Mouse (Mus musculus) hindbrain, embryonic 14.5 days (tissue): Measurements from ENCODE around the gene Oaz2. TPM values are rescaled to one million over a fixed set of nuclear protein-coding genes. Genes with fewer than 3 reads are reported as not detected.

Source experiments
- ATAC-seq: fragments of 200-750 bp; cut with Nextera tagmentation; 2 replicates; pipeline ENCODE4 v1.8.0; 2017; ENCODE audit warnings: moderate number of reproducible peaks, mild to moderate bottlenecking, moderate TSS enrichment, moderate library complexity; ENCODE audit not compliant: low FRiP score
- DNase-seq: peaks from one replicate; pipeline ENCODE4 v3.0.0-alpha.2; 2015; ENCODE audit warnings: low spot score
- H3K27ac ChIP-seq: fragments of 300-500 bp; sonication (generic); 2 replicates; pipeline ENCODE4 v1.5.1; 2014; ENCODE audit warnings: mild to moderate bottlenecking, moderate library complexity
- H3K27me3 ChIP-seq: fragments of 300-500 bp; sonication (generic); 2 replicates; pipeline ENCODE4 v1.6.1; 2014; ENCODE audit warnings: mild to moderate bottlenecking, low read length, mixed read lengths; ENCODE audit not compliant: control insufficient read depth, insufficient read depth
- H3K36me3 ChIP-seq: fragments of 300-500 bp; sonication (generic); replicated peaks from 2 replicates; pipeline ENCODE4 v1.6.1; 2014; ENCODE audit not compliant: control insufficient read depth, insufficient read depth
- H3K4me1 ChIP-seq: fragments of 300-500 bp; sonication (generic); replicated peaks from 2 replicates; pipeline ENCODE4 v1.6.1; 2014; ENCODE audit warnings: antibody characterized with exemption, low read length, mixed read lengths; ENCODE audit not compliant: control insufficient read depth, insufficient read depth
- H3K4me2 ChIP-seq: fragments of 300-500 bp; sonication (generic); replicated peaks from 2 replicates; pipeline ENCODE4 v1.6.1; 2014; ENCODE audit warnings: mild to moderate bottlenecking, moderate library complexity
- H3K4me3 ChIP-seq: fragments of 300-500 bp; sonication (generic); replicated peaks from 2 replicates; pipeline ENCODE4 v1.5.1; 2014; ENCODE audit warnings: mild to moderate bottlenecking, low read length
- H3K9ac ChIP-seq: fragments of 300-500 bp; sonication (generic); 2 replicates; pipeline ENCODE4 v1.6.1; 2014
- H3K9me3 ChIP-seq: fragments of 300-500 bp; sonication (generic); 2 replicates; pipeline ENCODE4 v1.6.1; 2016; ENCODE audit warnings: low read length; ENCODE audit not compliant: control insufficient read depth
- WGBS: fragments of 180-500 bp; shearing (Covaris S2); extraction: QIAGEN DNeasy Blood & Tissue Kit; methylation state at CpG from one replicate; pipeline ENCODE4 v1.1.7; 2014; 5-methylcytosine and 5-hydroxymethylcytosine counted together
- polyA plus RNA-seq: library from polyadenylated mRNA; unstranded; fragments of >200 nt; fragmentation: Nextera tagmentation; extraction: Ambion mirVana; gene quantifications from 2 replicates; pipeline ENCODE4 v1.2.1, GENCODE M21; 2014

Oaz2 gene
- polyA plus RNA-seq, 1 experiment from 2014 or later = 280 TPM

DNA sequence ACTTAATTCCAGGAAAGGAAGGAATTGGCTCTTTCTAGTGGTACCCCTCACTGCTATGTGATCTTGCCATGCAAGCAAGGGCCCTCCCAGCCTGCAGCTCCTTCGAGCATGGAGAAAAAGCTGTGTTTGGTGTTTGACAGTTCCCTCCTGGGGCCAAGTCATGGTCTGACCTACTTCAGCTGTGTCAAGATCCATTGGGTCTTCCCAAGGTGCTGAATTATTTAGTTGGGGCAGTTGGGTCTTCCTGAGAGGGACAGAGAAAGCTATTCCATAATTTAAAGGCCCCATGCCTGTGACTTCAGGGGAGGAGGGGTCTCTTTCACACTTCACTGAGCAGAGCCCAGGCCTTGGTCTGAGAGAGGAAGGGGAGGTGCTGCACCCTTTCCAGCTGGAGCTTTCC lies 6.3 kb upstream of the Oaz2 start:
- H3K36me3 ChIP-seq = no peaks in the 10 kb centered on the region
- H3K27me3 ChIP-seq = no peaks in the 10 kb centered on the region
- H3K4me1 ChIP-seq = no peaks in the 10 kb centered on the region
- H3K4me3 ChIP-seq = no peak overlapping the region
- H3K9ac ChIP-seq = no peak overlapping the region
- no peak for ATAC-seq
- 40% methylated on average over 1 of the region's 1 CpGs for WGBS
- no peak overlapping the region for H3K27ac ChIP-seq
- no peak overlapping the region for H3K4me2 ChIP-seq
- no peak for DNase-seq
- no peaks in the 10 kb centered on the region for H3K9me3 ChIP-seq

GRCm38 (mm10) chr9:65664163-65664562 lies 3.6 kb upstream of the Oaz2 start:
- no peak; the same call in 1 of the 2 replicates for ATAC-seq

GRCm38 (mm10) chr9:65666042-65666441 lies 1.8 kb upstream of the Oaz2 start:
- no peak overlapping the region for H3K9ac ChIP-seq
- ATAC-seq (no peak), DNase-seq (peak; percentile 74)
- 27% methylated on average over 5 of the region's 5 CpGs for WGBS
- no peaks in the 10 kb centered on the region for H3K9me3 ChIP-seq
- H3K27me3 ChIP-seq = no peaks in the 10 kb centered on the region
- no peaks in the 10 kb centered on the region for H3K36me3 ChIP-seq
- no peak overlapping the region for H3K4me2 ChIP-seq
- H3K4me1 ChIP-seq = no peaks in the 10 kb centered on the region
- no peak overlapping the region for H3K4me3 ChIP-seq
- H3K27ac ChIP-seq = no peak overlapping the region

More at GRCm38 (mm10) chr9:65664163-65664562, 3.6 kb upstream of the Oaz2 start:
- DNase-seq = peak; percentile 75
- 2% methylated on average over 3 of the region's 3 CpGs for WGBS
- Histone ChIP-seq H3K9me3 (no peaks in the 10 kb centered on the region), H3K9ac (no peak overlapping the region), H3K4me3 (no peak overlapping the region), H3K27me3 (no peaks in the 10 kb centered on the region), H3K27ac (no peak overlapping the region), H3K4me1 (no peaks in the 10 kb centered on the region), H3K36me3 (no peaks in the 10 kb centered on the region), H3K4me2 (no peak overlapping the region)

DNA sequence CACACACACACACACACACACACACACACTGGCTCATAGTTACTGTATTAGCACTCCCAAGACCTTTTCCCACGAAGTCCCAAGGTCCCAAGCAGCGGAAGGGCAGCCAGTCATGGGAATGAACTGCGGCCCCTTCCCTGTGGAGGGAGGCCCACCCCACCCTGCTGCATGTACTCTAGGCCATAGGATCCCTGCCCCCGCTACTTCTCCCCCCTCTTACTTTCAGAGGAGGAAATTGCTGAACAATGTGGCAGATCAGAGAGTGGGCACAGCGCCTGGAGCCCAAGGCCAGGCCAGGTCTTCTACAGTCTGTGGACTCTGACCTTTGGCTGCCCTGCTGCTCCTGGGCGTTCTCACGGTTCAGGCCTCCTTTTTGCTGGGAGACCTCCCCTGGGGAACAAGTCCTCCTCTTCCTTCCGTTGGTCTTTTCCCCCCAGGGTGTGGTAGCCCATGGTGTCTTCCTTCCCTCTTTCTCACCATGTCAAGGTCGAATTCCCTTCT lies 3.7 kb downstream of the Oaz2 start:
- Histone ChIP-seq H3K9ac (no peak overlapping the region), H3K4me2 (no peak overlapping the region), H3K27ac (no peak overlapping the region), H3K4me3 (no peak overlapping the region), H3K4me1 (peaks cover 6% of the 10 kb centered on the region), H3K9me3 (no peaks in the 10 kb centered on the region), H3K27me3 (no peaks in the 10 kb centered on the region), H3K36me3 (no peaks in the 10 kb centered on the region)
- ATAC-seq (no peak), DNase-seq (no peak)
- WGBS = 54% methylated on average over 9 of the region's 9 CpGs

DNA sequence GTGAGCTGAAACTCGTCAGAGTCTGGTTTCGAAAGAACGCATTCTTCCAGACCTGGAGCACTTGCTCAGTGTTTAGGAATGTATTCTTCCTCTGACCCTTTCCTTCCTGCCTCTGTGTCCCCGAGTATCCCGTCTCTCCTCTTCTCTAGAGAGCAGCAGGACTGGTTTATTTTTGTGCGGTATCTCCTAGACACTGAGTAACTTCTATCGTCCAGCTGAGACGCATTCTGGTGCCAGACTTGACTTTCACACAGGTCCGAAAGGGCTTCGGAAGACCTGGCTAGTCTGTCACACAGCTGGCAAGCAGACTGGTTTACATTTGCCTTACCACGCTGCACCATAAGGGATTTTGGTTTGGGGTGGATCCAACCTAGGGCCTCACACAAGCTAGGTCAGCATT lies 5.2 kb downstream of the Oaz2 start:
- Histone ChIP-seq H3K9me3 (no peaks in the 10 kb centered on the region), H3K27me3 (no peaks in the 10 kb centered on the region), H3K27ac (no peak overlapping the region), H3K4me1 (peaks cover 16% of the 10 kb centered on the region), H3K36me3 (no peaks in the 10 kb centered on the region), H3K4me2 (no peak overlapping the region), H3K4me3 (no peak overlapping the region), H3K9ac (no peak overlapping the region)
- no peak for DNase-seq
- ATAC-seq = no peak
- 80% methylated on average over 11 of the region's 11 CpGs for WGBS

- Histone ChIP-seq H3K27ac (peak overlapping the region; percentile 78), H3K27me3 (no peaks in the 10 kb centered on the region), H3K4me3 (peak overlapping the region; percentile 71), H3K4me1 (peaks cover 42% of the 10 kb centered on the region), H3K4me2 (peak overlapping the region; percentile 60), H3K9ac (peak overlapping the region; percentile 85), H3K36me3 (no peaks in the 10 kb centered on the region), H3K9me3 (no peaks in the 10 kb centered on the region)
- no peak for DNase-seq
- ATAC-seq = peak; percentile 39
- 61% methylated on average over 8 of the region's 8 CpGs for WGBS
Observed at GRCm38 (mm10) chr9:65675461-65676357, 7.9 kb downstream of the Oaz2 start.

DNA sequence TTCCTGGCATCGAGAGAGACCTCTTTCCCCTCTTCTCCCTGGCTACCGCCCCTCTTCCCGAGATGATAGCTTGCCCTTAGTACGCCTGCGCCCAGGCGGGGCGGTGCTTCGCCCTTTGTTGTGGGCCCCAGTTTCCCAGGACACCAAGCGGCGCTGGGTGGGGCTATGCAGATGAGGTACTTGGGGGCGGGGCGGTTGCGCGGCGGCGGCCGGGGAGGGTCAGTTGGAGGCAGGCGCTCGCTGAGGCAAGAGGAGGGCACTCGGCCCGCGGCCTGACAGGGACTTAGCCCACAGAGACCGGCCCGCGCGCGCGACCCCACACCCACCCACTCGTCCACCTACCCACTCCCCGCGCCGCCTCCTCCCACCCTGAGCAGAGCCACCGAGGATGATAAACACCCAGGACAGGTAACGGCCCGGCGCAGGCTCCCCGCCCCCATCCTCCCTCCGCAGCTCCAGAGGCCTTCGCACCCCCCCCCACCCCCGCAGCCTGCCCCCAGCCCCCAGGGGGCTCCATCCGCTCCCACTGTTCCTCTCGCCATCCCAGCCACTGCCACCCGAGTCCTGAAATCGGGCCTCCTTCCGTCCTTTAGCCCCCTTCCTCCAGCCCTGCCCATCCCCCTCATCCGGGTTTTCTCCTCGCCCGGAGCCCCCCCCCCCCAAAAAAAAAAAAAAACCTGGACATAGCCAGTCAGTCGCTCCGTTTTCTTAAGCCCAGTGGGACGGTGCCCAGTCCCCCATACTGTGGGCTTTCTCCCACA lies 8.7 kb downstream of the Oaz2 start:
- Histone ChIP-seq H3K4me2 (peak overlapping the region; percentile 66), H3K27me3 (no peaks in the 10 kb centered on the region), H3K36me3 (no peaks in the 10 kb centered on the region), H3K4me1 (peaks cover 50% of the 10 kb centered on the region), H3K9ac (peak overlapping the region; percentile 85), H3K4me3 (peak overlapping the region; percentile 71), H3K27ac (peak overlapping the region; percentile 78), H3K9me3 (no peaks in the 10 kb centered on the region)
- peak; percentile 98 for ATAC-seq
- peak; percentile 96 for DNase-seq
- WGBS = under 1% methylated on average over 39 of the region's 51 CpGs

DNA sequence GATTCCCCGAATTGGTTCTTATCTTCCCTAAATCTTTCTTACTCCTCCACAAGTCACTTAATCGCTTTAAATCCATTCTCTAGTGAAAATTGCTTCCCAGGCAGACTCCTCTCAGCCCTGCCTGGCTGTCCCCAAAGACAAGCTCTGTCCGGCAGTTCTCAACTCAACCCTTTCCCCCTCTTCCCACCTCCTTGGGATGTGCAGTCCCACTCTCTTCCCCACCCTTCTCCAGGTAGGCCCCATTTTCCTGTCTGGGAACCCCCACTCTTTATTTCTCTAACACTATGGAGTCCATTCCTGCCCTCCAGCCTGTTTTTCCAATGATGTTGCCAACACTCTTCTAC lies 9.3 kb downstream of the Oaz2 start:
- Histone ChIP-seq H3K4me1 (peaks cover 55% of the 10 kb centered on the region), H3K9ac (peak overlapping the region; percentile 85), H3K4me3 (peak overlapping the region; percentile 71), H3K27ac (peak overlapping the region; percentile 78), H3K9me3 (no peaks in the 10 kb centered on the region), H3K36me3 (no peaks in the 10 kb centered on the region), H3K27me3 (no peaks in the 10 kb centered on the region), H3K4me2 (peak overlapping the region; percentile 66)
- no peak for DNase-seq
- WGBS = 0% methylated on average over 3 of the region's 3 CpGs
- ATAC-seq = no peak

DNA sequence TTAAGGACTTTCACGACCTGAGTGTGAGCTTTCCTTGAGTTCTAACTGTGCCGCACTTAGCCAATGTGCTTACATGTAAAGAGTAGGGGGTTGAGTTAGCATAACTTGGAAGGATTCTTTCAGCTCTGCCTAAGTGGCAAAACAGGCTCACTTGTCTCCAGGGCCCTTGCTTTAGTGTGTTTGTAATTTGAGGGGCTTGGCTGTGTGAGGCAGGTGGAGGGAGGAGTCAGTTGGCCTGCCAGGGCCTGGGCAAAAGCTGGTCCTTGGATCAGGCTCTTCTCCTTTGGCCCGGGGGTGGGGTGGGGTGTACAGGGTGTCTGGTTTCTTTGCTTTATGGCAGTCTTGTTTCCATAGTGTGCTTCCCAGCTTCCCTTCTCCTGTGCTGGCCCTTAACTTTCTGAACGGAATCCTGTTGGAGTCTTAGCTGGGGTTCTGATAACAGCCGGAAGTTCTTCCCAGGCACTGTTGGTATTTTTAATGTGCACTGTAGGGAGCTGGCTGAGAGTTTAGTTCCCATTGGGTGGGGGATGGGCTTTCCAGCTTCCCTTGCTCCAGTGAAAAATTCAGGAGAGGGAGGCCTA lies 11.5 kb downstream of the Oaz2 start:
- peak overlapping the region; percentile 66 for H3K4me2 ChIP-seq
- no peaks in the 10 kb centered on the region for H3K27me3 ChIP-seq
- peak overlapping the region; percentile 59 for H3K27ac ChIP-seq
- no peaks in the 10 kb centered on the region for H3K9me3 ChIP-seq
- H3K9ac ChIP-seq = peak overlapping the region; percentile 42
- H3K4me3 ChIP-seq = peak overlapping the region; percentile 20
- DNase-seq (no peak), ATAC-seq (no peak)
- peaks cover 55% of the 10 kb centered on the region for H3K4me1 ChIP-seq
- WGBS = 33% methylated on average over 5 of the region's 5 CpGs
- no peaks in the 10 kb centered on the region for H3K36me3 ChIP-seq
